Mouse (Mus musculus) erythroblast, embryonic 14.5 days (primary cell): ENCODE results near the gene 1700067P10Rik.

ENCODE experiments used
- GATA1 ChIP-seq: IDR thresholded peaks from 2 replicates; pipeline ENCODE4 v1.6.1; 2012; ENCODE audit warnings: low read length, inconsistent platforms, mixed read lengths
- TAL1 ChIP-seq: IDR thresholded peaks from 3 replicates; pipeline ENCODE4 v1.6.1; 2012; ENCODE audit warnings: low read length, inconsistent platforms, mixed read lengths

GRCm38 (mm10) chr17:48067729-48068128 is 21.4 kb upstream of the 1700067P10Rik start:
- TF ChIP-seq GATA1 (no peak), TAL1 (no peak)
